Mouse (Mus musculus): Measurements from ENCODE around the gene Lmntd2.

DNA sequence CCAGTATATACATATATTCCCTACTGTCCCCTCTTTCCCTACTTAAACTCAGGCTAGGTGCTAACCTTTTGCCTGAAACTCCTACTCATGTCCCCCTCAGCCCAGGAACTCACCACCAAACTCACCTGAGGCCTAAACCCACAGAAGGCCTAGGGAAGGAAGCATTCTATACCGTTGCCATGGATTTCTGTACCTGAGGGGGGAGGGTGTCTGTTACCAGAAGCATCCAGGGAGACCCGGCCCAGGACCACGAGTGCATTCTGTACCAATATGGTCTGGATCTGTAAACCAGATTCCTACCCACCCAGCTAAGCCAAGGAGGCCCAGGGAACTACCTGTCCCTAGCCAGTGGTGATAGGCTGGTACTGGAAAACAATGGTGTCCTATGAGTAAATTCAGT lies 430 bp upstream of the Lmntd2 start:
- TF ChIP-seq POLR2A (IDR thresholded peaks at IDR 0.05; ENCODE audit: borderline replicate concordance, low read depth, low read length) (no peak), CTCF (IDR thresholded peaks at IDR 0.05; ENCODE audit: low read depth, low read length) (no peak)
